Mouse (Mus musculus): ENCODE measurements at regions not wholly inside any gene's neighbourhood (a gene's known extent, or its start where the extent isn't known, plus 50 kb on each side); places are given as distances from the start of the nearest gene placed in this dataset.

GRCm38 (mm10) chr11:111944282-111944681 is 837.7 kb upstream of the Sox9 start:
- no peak overlapping the region for H3K9ac ChIP-seq (ENCODE audit: low read length)
- H3K9me3 ChIP-seq (replicated peaks; ENCODE audit: control insufficient read depth, low read length), result no peaks in the 10 kb centered on the region
- H3K27ac ChIP-seq (ENCODE audit: low read length), result no peak overlapping the region
- WGBS, result 58% methylated on average over 8 of the region's 8 CpGs
- H3K27me3 ChIP-seq (ENCODE audit: control insufficient read depth, insufficient read depth, low read length), result no peaks in the 10 kb centered on the region
- H3K4me2 ChIP-seq (ENCODE audit: low read depth, low read length), result no peak overlapping the region
- no peaks in the 10 kb centered on the region for H3K36me3 ChIP-seq (ENCODE audit: control insufficient read depth, insufficient read depth, low read length)
- no peak overlapping the region for H3K4me3 ChIP-seq (replicated peaks; ENCODE audit: low read length)
- ATAC-seq (ENCODE audit: insufficient read depth, low FRiP score), result no peak
- H3K4me1 ChIP-seq (ENCODE audit: control insufficient read depth, insufficient read depth, low read length), result no peaks in the 10 kb centered on the region

GRCm38 (mm10) chr11:111945806-111946205 is 836.2 kb upstream of the Sox9 start:
- no peak overlapping the region for H3K4me3 ChIP-seq (replicated peaks; ENCODE audit: low read length)
- no peak for ATAC-seq (ENCODE audit: insufficient read depth, low FRiP score)
- no peak overlapping the region for H3K9ac ChIP-seq (ENCODE audit: low read length)
- H3K27ac ChIP-seq (ENCODE audit: low read length), result no peak overlapping the region
- H3K27me3 ChIP-seq (ENCODE audit: control insufficient read depth, insufficient read depth, low read length), result no peaks in the 10 kb centered on the region
- H3K9me3 ChIP-seq (replicated peaks; ENCODE audit: control insufficient read depth, low read length), result no peaks in the 10 kb centered on the region
- H3K36me3 ChIP-seq (ENCODE audit: control insufficient read depth, insufficient read depth, low read length), result no peaks in the 10 kb centered on the region
- H3K4me1 ChIP-seq (ENCODE audit: control insufficient read depth, insufficient read depth, low read length), result no peaks in the 10 kb centered on the region
- no peak overlapping the region for H3K4me2 ChIP-seq (ENCODE audit: low read depth, low read length)

GRCm38 (mm10) chr11:111947671-111948070 is 834.4 kb upstream of the Sox9 start:
- Histone ChIP-seq H3K4me1 (ENCODE audit: control insufficient read depth, insufficient read depth, low read length) (no peaks in the 10 kb centered on the region), H3K9ac (ENCODE audit: low read length) (no peak overlapping the region), H3K27me3 (ENCODE audit: control insufficient read depth, insufficient read depth, low read length) (no peaks in the 10 kb centered on the region), H3K4me3 (replicated peaks; ENCODE audit: low read length) (no peak overlapping the region), H3K27ac (ENCODE audit: low read length) (no peak overlapping the region), H3K9me3 (replicated peaks; ENCODE audit: control insufficient read depth, low read length) (no peaks in the 10 kb centered on the region), H3K36me3 (ENCODE audit: control insufficient read depth, insufficient read depth, low read length) (no peaks in the 10 kb centered on the region), H3K4me2 (ENCODE audit: low read depth, low read length) (no peak overlapping the region)
- no peak for ATAC-seq (ENCODE audit: insufficient read depth, low FRiP score)
- 79% methylated on average over 6 of the region's 6 CpGs for WGBS

- no peaks in the 10 kb centered on the region for H3K36me3 ChIP-seq (ENCODE audit: control insufficient read depth, insufficient read depth, low read length)
- no peak overlapping the region for H3K27ac ChIP-seq (ENCODE audit: low read length)
- H3K9me3 ChIP-seq (replicated peaks; ENCODE audit: control insufficient read depth, low read length), result 0 out of 2 replicates have a peak, but pooled peaks cover 5% of the 10 kb centered on the region
- 80% methylated on average over 5 of the region's 5 CpGs for WGBS
- H3K27me3 ChIP-seq (ENCODE audit: control insufficient read depth, insufficient read depth, low read length), result no peaks in the 10 kb centered on the region
- no peak overlapping the region for H3K4me3 ChIP-seq (replicated peaks; ENCODE audit: low read length)
- no peaks in the 10 kb centered on the region for H3K4me1 ChIP-seq (ENCODE audit: control insufficient read depth, insufficient read depth, low read length)
- no peak overlapping the region for H3K4me2 ChIP-seq (ENCODE audit: low read depth, low read length)
- H3K9ac ChIP-seq (ENCODE audit: low read length), result no peak overlapping the region
- ATAC-seq (ENCODE audit: insufficient read depth, low FRiP score), result no peak
Measured at GRCm38 (mm10) chr11:111953421-111953820, 828.6 kb upstream of the Sox9 start.

- no peak overlapping the region for H3K27ac ChIP-seq (ENCODE audit: low read length)
- no peaks in the 10 kb centered on the region for H3K4me1 ChIP-seq (ENCODE audit: control insufficient read depth, insufficient read depth, low read length)
- no peaks in the 10 kb centered on the region for H3K36me3 ChIP-seq (ENCODE audit: control insufficient read depth, insufficient read depth, low read length)
- H3K9ac ChIP-seq (ENCODE audit: low read length), result no peak overlapping the region
- no peak overlapping the region for H3K4me3 ChIP-seq (replicated peaks; ENCODE audit: low read length)
- 58% methylated on average over 5 of the region's 5 CpGs for WGBS
- no peak for ATAC-seq (ENCODE audit: insufficient read depth, low FRiP score)
- no peaks in the 10 kb centered on the region for H3K27me3 ChIP-seq (ENCODE audit: control insufficient read depth, insufficient read depth, low read length)
- H3K4me2 ChIP-seq (ENCODE audit: low read depth, low read length), result no peak overlapping the region
- 0 out of 2 replicates have a peak, but pooled peaks cover 5% of the 10 kb centered on the region for H3K9me3 ChIP-seq (replicated peaks; ENCODE audit: control insufficient read depth, low read length)
Measured at GRCm38 (mm10) chr11:111957721-111958287, 824.2 kb upstream of the Sox9 start.

- 56% methylated on average over 10 of the region's 10 CpGs for WGBS
Measured at GRCm38 (mm10) chr11:111961047-111961837, 820.8 kb upstream of the Sox9 start.

GRCm38 (mm10) chr11:111961846-111962245 is 820.2 kb upstream of the Sox9 start:
- Histone ChIP-seq H3K9ac (ENCODE audit: low read length) (no peak overlapping the region), H3K4me2 (ENCODE audit: low read depth, low read length) (no peak overlapping the region), H3K9me3 (replicated peaks; ENCODE audit: control insufficient read depth, low read length) (0 out of 2 replicates have a peak, but pooled peaks cover 2% of the 10 kb centered on the region), H3K27ac (ENCODE audit: low read length) (no peak overlapping the region), H3K4me3 (replicated peaks; ENCODE audit: low read length) (no peak overlapping the region), H3K27me3 (ENCODE audit: control insufficient read depth, insufficient read depth, low read length) (no peaks in the 10 kb centered on the region), H3K4me1 (ENCODE audit: control insufficient read depth, insufficient read depth, low read length) (no peaks in the 10 kb centered on the region), H3K36me3 (ENCODE audit: control insufficient read depth, insufficient read depth, low read length) (no peaks in the 10 kb centered on the region)
- 45% methylated on average over 2 of the region's 2 CpGs for WGBS
- no peak for ATAC-seq (ENCODE audit: insufficient read depth, low FRiP score)

More at GRCm38 (mm10) chr11:111961047-111961837, 820.8 kb upstream of the Sox9 start:
- Histone ChIP-seq H3K27me3 (ENCODE audit: control insufficient read depth, insufficient read depth, low read length) (no peaks in the 10 kb centered on the region), H3K9me3 (replicated peaks; ENCODE audit: control insufficient read depth, low read length) (0 out of 2 replicates have a peak, but pooled peaks cover 5% of the 10 kb centered on the region), H3K4me1 (ENCODE audit: control insufficient read depth, insufficient read depth, low read length) (no peaks in the 10 kb centered on the region), H3K9ac (ENCODE audit: low read length) (no peak overlapping the region), H3K4me3 (replicated peaks; ENCODE audit: low read length) (no peak overlapping the region), H3K27ac (ENCODE audit: low read length) (no peak overlapping the region), H3K36me3 (ENCODE audit: control insufficient read depth, insufficient read depth, low read length) (no peaks in the 10 kb centered on the region), H3K4me2 (ENCODE audit: low read depth, low read length) (no peak overlapping the region)
- ATAC-seq (ENCODE audit: insufficient read depth, low FRiP score), result no peak

GRCm38 (mm10) chr11:111964066-111964465 is 818.0 kb upstream of the Sox9 start:
- WGBS, result 76% methylated on average over 6 of the region's 6 CpGs

GRCm38 (mm10) chr11:111966401-111966800 is 815.6 kb upstream of the Sox9 start:
- H3K27me3 ChIP-seq (ENCODE audit: control insufficient read depth, insufficient read depth, low read length), result no peaks in the 10 kb centered on the region
- no peaks in the 10 kb centered on the region for H3K4me1 ChIP-seq (ENCODE audit: control insufficient read depth, insufficient read depth, low read length)
- ATAC-seq (ENCODE audit: insufficient read depth, low FRiP score), result no peak
- H3K36me3 ChIP-seq (ENCODE audit: control insufficient read depth, insufficient read depth, low read length), result no peaks in the 10 kb centered on the region
- H3K4me3 ChIP-seq (replicated peaks; ENCODE audit: low read length), result no peak overlapping the region
- no peak overlapping the region for H3K4me2 ChIP-seq (ENCODE audit: low read depth, low read length)
- 88% methylated on average over 3 of the region's 3 CpGs for WGBS
- H3K9ac ChIP-seq (ENCODE audit: low read length), result no peak overlapping the region
- H3K27ac ChIP-seq (ENCODE audit: low read length), result no peak overlapping the region
- H3K9me3 ChIP-seq (replicated peaks; ENCODE audit: control insufficient read depth, low read length), result no peaks in the 10 kb centered on the region

More at GRCm38 (mm10) chr11:111964066-111964465, 818.0 kb upstream of the Sox9 start:
- Histone ChIP-seq H3K9ac (ENCODE audit: low read length) (no peak overlapping the region), H3K36me3 (ENCODE audit: control insufficient read depth, insufficient read depth, low read length) (no peaks in the 10 kb centered on the region), H3K27ac (ENCODE audit: low read length) (no peak overlapping the region), H3K4me1 (ENCODE audit: control insufficient read depth, insufficient read depth, low read length) (no peaks in the 10 kb centered on the region), H3K9me3 (replicated peaks; ENCODE audit: control insufficient read depth, low read length) (no peaks in the 10 kb centered on the region), H3K4me3 (replicated peaks; ENCODE audit: low read length) (no peak overlapping the region), H3K4me2 (ENCODE audit: low read depth, low read length) (no peak overlapping the region), H3K27me3 (ENCODE audit: control insufficient read depth, insufficient read depth, low read length) (no peaks in the 10 kb centered on the region)
- no peak for ATAC-seq (ENCODE audit: insufficient read depth, low FRiP score)
